Mouse (Mus musculus) midbrain, embryonic 12.5 days (tissue): Measurements from ENCODE around the gene A030005K14Rik. TPM values are rescaled to one million over a fixed set of nuclear protein-coding genes. Genes with fewer than 3 reads are reported as not detected.
A peak's percentile ranks its signal among the peaks of the same experiment; 100 is the strongest.

Experiments used
- ATAC-seq: fragments of 200-750 bp; cut with Nextera tagmentation; 2 replicates; pipeline ENCODE4 v1.8.0; 2017; ENCODE audit warnings: low read depth, moderate TSS enrichment, moderate library complexity; ENCODE audit not compliant: low FRiP score
- H3K27ac ChIP-seq: fragments of 300-500 bp; sonication (generic); replicated peaks from 2 replicates; pipeline ENCODE4 v1.5.1; 2016; ENCODE audit warnings: mild to moderate bottlenecking
- H3K27me3 ChIP-seq: fragments of 300-500 bp; sonication (generic); 2 replicates; pipeline ENCODE4 v1.6.1; 2016; ENCODE audit warnings: mild to moderate bottlenecking
- H3K36me3 ChIP-seq: fragments of 300-500 bp; sonication (generic); 2 replicates; pipeline ENCODE4 v1.6.1; 2016
- H3K4me1 ChIP-seq: fragments of 300-500 bp; sonication (generic); 2 replicates; pipeline ENCODE4 v1.6.1; 2016
- H3K4me2 ChIP-seq: fragments of 300-500 bp; sonication (generic); replicated peaks from 2 replicates; pipeline ENCODE4 v1.6.1; 2016; ENCODE audit warnings: mild to moderate bottlenecking, moderate library complexity
- H3K4me3 ChIP-seq: fragments of 300-500 bp; sonication (generic); 2 replicates; pipeline ENCODE4 v1.5.1; 2016; ENCODE audit warnings: mild to moderate bottlenecking
- H3K9ac ChIP-seq: fragments of 300-500 bp; sonication (generic); replicated peaks from 2 replicates; pipeline ENCODE4 v1.6.1; 2016; ENCODE audit warnings: mild to moderate bottlenecking, moderate library complexity
- H3K9me3 ChIP-seq: fragments of 300-500 bp; sonication (generic); 2 replicates; pipeline ENCODE4 v1.6.1; 2016; ENCODE audit warnings: mild to moderate bottlenecking
- WGBS: fragments of 180-500 bp; shearing (Covaris S2); methylation state at CpG from one replicate; pipeline ENCODE4 v1.1.7; 2016; 5-methylcytosine and 5-hydroxymethylcytosine counted together
- polyA plus RNA-seq: library from polyadenylated mRNA; unstranded; fragments of >200 nt; fragmentation: Nextera tagmentation; extraction: Ambion mirVana; gene quantifications from 2 replicates; pipeline ENCODE4 v1.2.1, GENCODE M21; 2016

Gene A030005K14Rik
- polyA plus RNA-seq, 1 experiment from 2014 or later = not detected

- ATAC-seq = no peak
- WGBS = 90% methylated on average over 10 of the region's 10 CpGs
- H3K4me1 ChIP-seq = no peaks in the 10 kb centered on the region
Measured at GRCm38 (mm10) chr1:83067205-83067604, 8.0 kb upstream of the A030005K14Rik start.

GRCm38 (mm10) chr1:83066577-83066976, 7.4 kb upstream of the A030005K14Rik start:
- H3K27ac ChIP-seq = no peak overlapping the region
- no peak for ATAC-seq
- H3K36me3 ChIP-seq = no peaks in the 10 kb centered on the region

More at GRCm38 (mm10) chr1:83067205-83067604, 8.0 kb upstream of the A030005K14Rik start:
- no peaks in the 10 kb centered on the region for H3K27me3 ChIP-seq
- H3K4me2 ChIP-seq = no peak overlapping the region
- no peaks in the 10 kb centered on the region for H3K36me3 ChIP-seq
- H3K9me3 ChIP-seq = no peaks in the 10 kb centered on the region
- no peak overlapping the region for H3K9ac ChIP-seq
- no peak overlapping the region for H3K27ac ChIP-seq
- no peak overlapping the region for H3K4me3 ChIP-seq

GRCm38 (mm10) chr1:83064851-83065250, 5.7 kb upstream of the A030005K14Rik start:
- ATAC-seq = no peak
- Histone ChIP-seq H3K4me2 (no peak overlapping the region), H3K9ac (no peak overlapping the region), H3K27me3 (no peaks in the 10 kb centered on the region), H3K9me3 (no peaks in the 10 kb centered on the region), H3K4me3 (no peak overlapping the region), H3K27ac (no peak overlapping the region), H3K36me3 (no peaks in the 10 kb centered on the region), H3K4me1 (no peaks in the 10 kb centered on the region)
- 34% methylated on average over 3 of the region's 3 CpGs for WGBS

More at GRCm38 (mm10) chr1:83066577-83066976, 7.4 kb upstream of the A030005K14Rik start:
- Histone ChIP-seq H3K9ac (no peak overlapping the region), H3K4me2 (no peak overlapping the region), H3K9me3 (no peaks in the 10 kb centered on the region), H3K4me1 (no peaks in the 10 kb centered on the region), H3K27me3 (no peaks in the 10 kb centered on the region), H3K4me3 (no peak overlapping the region)
- 89% methylated on average over 4 of the region's 4 CpGs for WGBS

GRCm38 (mm10) chr1:83060643-83061042, 1.5 kb upstream of the A030005K14Rik start, which contains the start of gene Krtap28-13:
TSS of gene Krtap28-13 (plus strand) at chr1:83060930.
- H3K4me2 ChIP-seq = no peak within 1 kb of the TSS
- no peak within 1 kb of the TSS for H3K9ac ChIP-seq
- H3K27me3 ChIP-seq = no peaks in the 10 kb centered on the region
- H3K9me3 ChIP-seq = no peaks in the 10 kb centered on the region
- H3K27ac ChIP-seq = no peak within 1 kb of the TSS
- H3K4me3 ChIP-seq = no peak within 1 kb of the TSS
- ATAC-seq = no peak
- H3K4me1 ChIP-seq = no peaks in the 10 kb centered on the region
- no peaks in the 10 kb centered on the region for H3K36me3 ChIP-seq
- WGBS = 97% methylated on average over 4 of the region's 4 CpGs

GRCm38 (mm10) chr1:83058481-83058880, 697 bp downstream of the A030005K14Rik start:
- H3K9ac ChIP-seq = no peak overlapping the region
- no peak overlapping the region for H3K27ac ChIP-seq
- H3K4me3 ChIP-seq = no peak overlapping the region
- no peak overlapping the region for H3K4me2 ChIP-seq
- H3K27me3 ChIP-seq = no peaks in the 10 kb centered on the region
- no peaks in the 10 kb centered on the region for H3K36me3 ChIP-seq
- no peaks in the 10 kb centered on the region for H3K4me1 ChIP-seq
- 0 out of 2 replicates have a peak, but pooled peaks have one; percentile 30 for ATAC-seq
- H3K9me3 ChIP-seq = no peaks in the 10 kb centered on the region
- 67% methylated on average over 1 of the region's 1 CpGs for WGBS

GRCm38 (mm10) chr1:83044882-83045427, 14.2 kb downstream of the A030005K14Rik start, which contains the start of gene Gm47969:
TSS of gene Gm47969 (plus strand) at chr1:83044932.
- ATAC-seq = no peak
- H3K4me3 ChIP-seq = no peak within 1 kb of the TSS
- H3K4me2 ChIP-seq = no peak within 1 kb of the TSS
- H3K36me3 ChIP-seq = no peaks in the 10 kb centered on the region
- no peak within 1 kb of the TSS for H3K27ac ChIP-seq
- no peak within 1 kb of the TSS for H3K9ac ChIP-seq
- no peaks in the 10 kb centered on the region for H3K4me1 ChIP-seq
- H3K9me3 ChIP-seq = no peaks in the 10 kb centered on the region
- WGBS = 88% methylated on average over 5 of the region's 5 CpGs
- H3K27me3 ChIP-seq = no peaks in the 10 kb centered on the region

- H3K36me3 ChIP-seq = no peaks in the 10 kb centered on the region
- H3K4me1 ChIP-seq = peaks cover 5% of the 10 kb centered on the region; the same call in 1 of the 2 replicates
- no peak within 1 kb of the TSS for H3K9ac ChIP-seq
- H3K9me3 ChIP-seq = no peaks in the 10 kb centered on the region
- no peak within 1 kb of the TSS for H3K27ac ChIP-seq
- 95% methylated on average over 2 of the region's 2 CpGs for WGBS
- H3K27me3 ChIP-seq = no peaks in the 10 kb centered on the region
- H3K4me2 ChIP-seq = no peak within 1 kb of the TSS
- no peak for ATAC-seq
- no peak within 1 kb of the TSS for H3K4me3 ChIP-seq
Measured at GRCm38 (mm10) chr1:83042380-83042779, 16.8 kb downstream of the A030005K14Rik start, which contains the start of gene Krtap28-10. TSS of gene Krtap28-10 (minus strand) at chr1:83042480.

GRCm38 (mm10) chr1:83039080-83039479, 20.1 kb downstream of the A030005K14Rik start:
- Histone ChIP-seq H3K36me3 (no peaks in the 10 kb centered on the region), H3K4me3 (no peak overlapping the region), H3K4me2 (no peak overlapping the region), H3K9me3 (no peaks in the 10 kb centered on the region), H3K27me3 (no peaks in the 10 kb centered on the region), H3K4me1 (peaks cover 5% of the 10 kb centered on the region; the same call in 1 of the 2 replicates), H3K27ac (no peak overlapping the region), H3K9ac (no peak overlapping the region)
- 74% methylated on average over 4 of the region's 4 CpGs for WGBS
- no peak for ATAC-seq

GRCm38 (mm10) chr1:83038109-83038672, 21.0 kb downstream of the A030005K14Rik start, which contains the start of gene Slc19a3:
TSS of gene Slc19a3 (minus strand) at chr1:83038448.
- H3K27ac ChIP-seq = no peak within 1 kb of the TSS
- H3K27me3 ChIP-seq = no peaks in the 10 kb centered on the region
- H3K4me3 ChIP-seq = peak within 1 kb of the TSS; percentile 50
- no peaks in the 10 kb centered on the region for H3K36me3 ChIP-seq
- peaks cover 5% of the 10 kb centered on the region; the same call in 1 of the 2 replicates for H3K4me1 ChIP-seq
- peak within 1 kb of the TSS; percentile 72 for H3K4me2 ChIP-seq
- peak within 1 kb of the TSS; percentile 46 for H3K9ac ChIP-seq
- WGBS = 1% methylated on average over 25 of the region's 25 CpGs
- no peaks in the 10 kb centered on the region for H3K9me3 ChIP-seq
- ATAC-seq = peak; percentile 92

- 71% methylated on average over 11 of the region's 11 CpGs for WGBS
- no peak overlapping the region for H3K9ac ChIP-seq
Measured at GRCm38 (mm10) chr1:83036892-83037667, 22.1 kb downstream of the A030005K14Rik start.

GRCm38 (mm10) chr1:83034509-83034908, 24.7 kb downstream of the A030005K14Rik start:
- Histone ChIP-seq H3K27ac (no peak overlapping the region), H3K9ac (no peak overlapping the region), H3K9me3 (no peaks in the 10 kb centered on the region), H3K4me2 (no peak overlapping the region), H3K4me3 (no peak overlapping the region), H3K4me1 (peaks cover 5% of the 10 kb centered on the region; the same call in 1 of the 2 replicates), H3K36me3 (no peaks in the 10 kb centered on the region), H3K27me3 (no peaks in the 10 kb centered on the region)
- WGBS = 73% methylated on average over 5 of the region's 5 CpGs
- no peak for ATAC-seq

More at GRCm38 (mm10) chr1:83036892-83037667, 22.1 kb downstream of the A030005K14Rik start:
- H3K9me3 ChIP-seq = no peaks in the 10 kb centered on the region
- no peaks in the 10 kb centered on the region for H3K27me3 ChIP-seq
- peaks cover 5% of the 10 kb centered on the region; the same call in 1 of the 2 replicates for H3K4me1 ChIP-seq
- no peaks in the 10 kb centered on the region for H3K36me3 ChIP-seq
- no peak overlapping the region for H3K4me3 ChIP-seq
- ATAC-seq = no peak
- H3K4me2 ChIP-seq = no peak overlapping the region
- no peak overlapping the region for H3K27ac ChIP-seq

GRCm38 (mm10) chr1:83032508-83032907, 26.7 kb downstream of the A030005K14Rik start:
- Histone ChIP-seq H3K27ac (no peak overlapping the region), H3K36me3 (no peaks in the 10 kb centered on the region), H3K4me1 (0 out of 2 replicates have a peak, but pooled peaks cover under 1% of the 10 kb centered on the region), H3K9me3 (no peaks in the 10 kb centered on the region), H3K4me2 (no peak overlapping the region), H3K27me3 (no peaks in the 10 kb centered on the region), H3K4me3 (no peak overlapping the region), H3K9ac (no peak overlapping the region)
- no peak for ATAC-seq
- WGBS = 92% methylated on average over 6 of the region's 6 CpGs
